Mouse (Mus musculus): ENCODE data around the gene Fat3. TPM values are rescaled to one million over a fixed set of nuclear protein-coding genes. Genes with fewer than 3 reads are reported as not detected.

The Fat3 gene
- polyA plus RNA-seq (2014; fragmentation: Illumina TruSeq; extraction: RNeasy Lipid Tissue Mini Kit (QIAGEN cat#74804); ENCODE audit: low read depth, low replicate concordance) = 0.52 TPM

GRCm38 (mm10) chr9:16501186-16501711 lies at the start of gene Fat3:
Gene Fat3, minus strand, starts transcription at chr9:16501285.

DNA sequence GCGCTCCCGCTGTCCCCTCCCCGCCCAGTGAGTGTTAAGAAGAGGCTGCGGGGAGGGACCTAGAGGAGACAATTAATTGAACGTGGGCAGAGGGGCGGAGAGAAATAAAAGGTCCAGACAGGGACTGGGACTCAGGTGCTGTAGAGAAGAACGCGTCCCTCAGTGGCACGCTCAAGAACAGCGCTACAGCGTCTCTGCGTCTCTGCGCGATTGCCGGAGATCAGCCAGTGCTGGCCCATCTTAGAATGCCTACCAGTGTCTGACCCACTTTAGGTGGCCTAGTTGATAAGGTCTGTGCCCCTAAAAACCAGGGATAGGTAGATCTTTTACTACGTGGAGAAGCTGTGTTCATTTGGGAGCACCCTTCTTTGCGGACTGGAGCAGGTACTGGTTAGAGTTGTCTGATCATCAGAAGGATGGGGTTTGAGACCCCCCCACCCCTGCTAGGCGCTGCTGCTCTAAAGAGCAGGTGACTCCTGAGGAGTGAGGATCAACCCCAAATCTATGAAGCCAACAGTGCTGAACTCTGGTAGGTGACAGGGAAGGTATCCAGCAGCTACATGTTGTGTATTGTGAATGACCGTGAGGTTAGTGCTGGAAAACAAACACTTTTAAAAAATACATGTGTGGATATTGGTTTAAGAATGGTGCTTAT lies 626.5 kb downstream of the Fat3 start, which contains the start of gene Mtnr1b:
Mtnr1b (minus strand) TSS at position 51 of the 655 bp plus-strand sequence.

